Mouse (Mus musculus): Measurements from ENCODE around the gene Ccdc51. TPM values are rescaled to one million over a fixed set of nuclear protein-coding genes. Genes with fewer than 3 reads are reported as not detected.
A peak's percentile ranks its signal among the peaks of the same experiment; 100 is the strongest.

Gene Ccdc51
- polyA plus RNA-seq, 1 experiment from 2014 or later: 14.6 TPM

GRCm38 (mm10) chr9:109087987-109088386 is 5.7 kb downstream of the Ccdc51 start:
- Histone ChIP-seq H3K4me1 (replicated peaks) (peaks cover 18% of the 10 kb centered on the region), H3K9ac (no peak overlapping the region), H3K4me3 (no peak overlapping the region), H3K4me2 (no peak overlapping the region), H3K36me3 (peaks cover 37% of the 10 kb centered on the region), H3K27me3 (replicated peaks) (no peaks in the 10 kb centered on the region), H3K27ac (ENCODE audit: poor library complexity, severe bottlenecking) (no peak overlapping the region), H3K9me3 (replicated peaks) (no peaks in the 10 kb centered on the region)
- WGBS: 18% methylated on average over 5 of the region's 5 CpGs
- ATAC-seq (ENCODE audit: insufficient number of reproducible peaks, low FRiP score): no peak

DNA sequence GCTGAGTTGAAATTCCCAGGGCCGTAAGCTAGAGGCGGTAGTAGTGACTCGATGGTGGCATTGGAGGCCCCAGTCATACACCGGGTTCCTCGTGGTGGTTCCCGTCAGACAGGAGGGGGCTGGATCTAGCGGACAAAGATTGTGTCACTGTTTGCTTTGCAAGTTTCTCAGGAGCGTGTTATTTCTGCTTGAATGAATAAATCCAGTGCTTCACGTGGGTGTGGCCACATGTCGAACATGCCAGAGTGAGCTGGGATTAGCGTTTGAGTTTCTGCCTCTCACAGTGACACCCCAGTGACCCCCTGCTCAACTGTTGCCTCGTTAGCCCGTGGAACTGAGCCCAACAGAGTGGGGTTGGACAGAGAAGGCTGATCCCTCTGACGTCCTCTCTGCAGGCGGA is 8.2 kb downstream of the Ccdc51 start:
- H3K9ac ChIP-seq: no peak overlapping the region

DNA sequence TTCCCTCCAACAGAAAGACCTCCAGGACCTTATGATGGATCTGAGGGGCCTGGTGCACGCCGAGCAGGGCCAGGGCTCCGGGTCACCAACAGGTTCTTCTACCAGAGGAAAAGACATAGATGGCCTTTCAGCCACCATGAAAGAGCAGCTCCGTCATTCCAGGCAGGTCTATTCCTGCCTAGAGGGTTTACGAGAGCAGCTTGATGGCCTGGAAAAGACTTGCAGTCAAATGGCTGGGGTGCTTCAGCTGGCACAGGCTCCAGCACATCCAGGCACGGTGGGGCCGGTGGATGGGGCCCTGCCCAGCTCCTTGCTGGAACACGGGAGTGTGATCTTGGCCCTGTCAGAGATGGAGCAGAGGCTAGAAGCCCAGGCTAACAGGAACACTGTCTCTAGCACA is 9.5 kb downstream of the Ccdc51 start:
- 87% methylated on average over 8 of the region's 8 CpGs for WGBS

More for the DNA sequence above, 8.2 kb downstream of the Ccdc51 start:
- Histone ChIP-seq H3K36me3 (peaks cover 37% of the 10 kb centered on the region), H3K9me3 (replicated peaks) (no peaks in the 10 kb centered on the region), H3K27me3 (replicated peaks) (no peaks in the 10 kb centered on the region), H3K27ac (ENCODE audit: poor library complexity, severe bottlenecking) (no peak overlapping the region), H3K4me3 (no peak overlapping the region), H3K4me2 (no peak overlapping the region), H3K4me1 (replicated peaks) (peaks cover 30% of the 10 kb centered on the region)
- WGBS: 83% methylated on average over 15 of the region's 15 CpGs
- ATAC-seq (ENCODE audit: insufficient number of reproducible peaks, low FRiP score): no peak

DNA sequence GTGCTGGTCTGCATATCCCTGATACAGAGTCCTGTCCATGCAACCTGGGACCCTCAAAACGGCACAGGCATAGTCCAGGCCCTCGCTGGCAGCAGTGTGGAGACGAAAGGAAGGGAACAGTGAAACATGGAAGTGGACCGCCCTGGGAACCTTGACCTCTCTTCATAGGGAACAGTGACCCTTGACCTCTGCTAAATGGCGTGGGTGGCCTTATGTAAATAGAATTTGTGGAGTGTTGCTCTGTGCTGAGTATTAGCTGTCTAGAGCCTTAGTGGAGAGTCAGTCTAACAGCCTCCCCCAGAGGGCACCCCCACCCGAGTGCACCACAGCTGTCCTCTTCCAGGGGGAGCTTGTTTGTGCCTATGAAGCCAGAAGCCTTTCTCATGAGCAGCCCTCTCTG is 10.5 kb downstream of the Ccdc51 start:
- Histone ChIP-seq H3K36me3 (peaks cover 37% of the 10 kb centered on the region), H3K4me2 (no peak overlapping the region), H3K4me1 (replicated peaks) (peaks cover 40% of the 10 kb centered on the region), H3K27ac (ENCODE audit: poor library complexity, severe bottlenecking) (no peak overlapping the region), H3K9ac (no peak overlapping the region), H3K9me3 (replicated peaks) (no peaks in the 10 kb centered on the region), H3K27me3 (replicated peaks) (no peaks in the 10 kb centered on the region), H3K4me3 (no peak overlapping the region)
- no peak for ATAC-seq (ENCODE audit: insufficient number of reproducible peaks, low FRiP score)
- 59% methylated on average over 6 of the region's 6 CpGs for WGBS

More for the DNA sequence above, 9.5 kb downstream of the Ccdc51 start:
- ATAC-seq (ENCODE audit: insufficient number of reproducible peaks, low FRiP score): no peak
- peaks cover 39% of the 10 kb centered on the region for H3K4me1 ChIP-seq (replicated peaks)
- H3K27me3 ChIP-seq (replicated peaks): no peaks in the 10 kb centered on the region
- H3K4me2 ChIP-seq: no peak overlapping the region
- no peaks in the 10 kb centered on the region for H3K9me3 ChIP-seq (replicated peaks)
- H3K9ac ChIP-seq: no peak overlapping the region
- H3K4me3 ChIP-seq: no peak overlapping the region
- H3K27ac ChIP-seq (ENCODE audit: poor library complexity, severe bottlenecking): no peak overlapping the region
- peaks cover 37% of the 10 kb centered on the region for H3K36me3 ChIP-seq

DNA sequence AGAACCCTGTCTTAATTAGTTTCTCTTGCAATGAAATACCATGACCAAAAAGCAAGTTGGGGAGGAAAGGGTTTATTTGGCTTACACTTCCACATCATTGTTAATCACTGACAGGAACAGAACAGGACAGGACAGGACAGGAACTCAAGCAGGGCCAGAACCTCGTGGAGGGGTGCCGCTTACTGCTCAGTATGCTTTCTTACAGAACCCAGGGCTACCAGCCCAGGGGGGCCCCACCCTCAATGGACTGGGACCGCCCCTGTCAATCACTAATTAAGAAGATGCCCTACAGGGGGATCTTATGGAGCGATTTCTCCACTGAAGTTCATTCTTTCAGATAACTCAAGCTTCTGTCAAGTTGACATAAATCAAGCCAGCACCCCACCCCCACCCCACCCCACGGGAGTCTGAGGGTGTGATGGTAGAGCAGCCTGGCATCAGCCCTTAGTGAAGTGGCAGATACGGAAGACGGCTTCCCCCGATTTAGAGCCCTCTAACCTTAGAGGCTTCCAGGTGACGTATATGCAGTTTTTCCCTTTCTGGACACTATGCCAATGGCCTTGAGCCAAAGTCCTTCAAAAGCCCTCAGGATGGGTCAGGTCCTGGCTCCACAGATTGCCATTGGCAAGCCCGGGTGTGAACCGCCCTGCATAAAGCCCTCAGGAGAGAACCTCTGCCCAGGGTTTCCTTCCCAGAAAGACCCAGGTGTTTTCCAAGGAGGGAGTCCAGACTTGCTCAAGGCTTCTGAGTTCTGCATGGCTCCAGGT is 11.7 kb downstream of the Ccdc51 start:
- Histone ChIP-seq H3K36me3 (peaks cover 37% of the 10 kb centered on the region), H3K4me2 (peak overlapping the region; percentile 83), H3K9me3 (replicated peaks) (no peaks in the 10 kb centered on the region), H3K4me3 (peak overlapping the region; percentile 85), H3K9ac (peak overlapping the region; percentile 97), H3K27ac (ENCODE audit: poor library complexity, severe bottlenecking) (peak overlapping the region; percentile 42), H3K27me3 (replicated peaks) (no peaks in the 10 kb centered on the region), H3K4me1 (replicated peaks) (peaks cover 52% of the 10 kb centered on the region)
- no peak for ATAC-seq (ENCODE audit: insufficient number of reproducible peaks, low FRiP score)
- WGBS: 19% methylated on average over 11 of the region's 11 CpGs

DNA sequence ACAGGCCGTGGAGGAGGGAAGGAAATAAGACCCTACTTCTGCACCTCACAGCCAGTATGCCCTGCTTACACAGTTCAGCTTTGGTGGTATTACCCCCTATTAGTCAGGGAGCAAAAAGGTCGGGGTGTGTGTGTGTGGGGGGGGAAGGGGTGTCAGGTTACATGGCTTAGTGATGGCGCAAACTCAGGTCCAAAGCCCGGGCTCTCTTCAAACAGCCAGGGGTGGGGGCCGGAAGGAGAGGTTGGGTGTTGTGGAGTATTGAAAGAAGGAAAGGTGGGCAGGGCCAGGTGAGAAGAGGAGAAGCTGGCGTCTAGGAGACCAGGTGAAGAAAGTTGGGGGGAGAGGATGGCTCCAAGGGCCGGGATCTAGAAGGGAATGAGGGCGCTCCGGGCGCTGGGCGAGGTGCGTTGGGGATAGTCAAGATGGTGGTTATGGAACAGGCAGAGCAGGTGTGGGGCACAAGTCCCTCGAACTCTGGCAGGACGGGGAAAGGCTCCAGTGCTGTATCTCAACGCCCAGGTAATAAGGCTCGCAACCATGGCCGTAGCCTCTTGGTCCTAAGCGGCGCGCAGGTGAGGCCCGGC is 12.4 kb downstream of the Ccdc51 start:
- Histone ChIP-seq H3K36me3 (peaks cover 30% of the 10 kb centered on the region), H3K9ac (peak overlapping the region; percentile 97), H3K9me3 (replicated peaks) (no peaks in the 10 kb centered on the region), H3K4me1 (replicated peaks) (peaks cover 59% of the 10 kb centered on the region), H3K4me2 (peak overlapping the region; percentile 83), H3K27me3 (replicated peaks) (no peaks in the 10 kb centered on the region), H3K27ac (ENCODE audit: poor library complexity, severe bottlenecking) (peak overlapping the region; percentile 99), H3K4me3 (peak overlapping the region; percentile 85)
- no peak for ATAC-seq (ENCODE audit: insufficient number of reproducible peaks, low FRiP score)
- 2% methylated on average over 17 of the region's 21 CpGs for WGBS

DNA sequence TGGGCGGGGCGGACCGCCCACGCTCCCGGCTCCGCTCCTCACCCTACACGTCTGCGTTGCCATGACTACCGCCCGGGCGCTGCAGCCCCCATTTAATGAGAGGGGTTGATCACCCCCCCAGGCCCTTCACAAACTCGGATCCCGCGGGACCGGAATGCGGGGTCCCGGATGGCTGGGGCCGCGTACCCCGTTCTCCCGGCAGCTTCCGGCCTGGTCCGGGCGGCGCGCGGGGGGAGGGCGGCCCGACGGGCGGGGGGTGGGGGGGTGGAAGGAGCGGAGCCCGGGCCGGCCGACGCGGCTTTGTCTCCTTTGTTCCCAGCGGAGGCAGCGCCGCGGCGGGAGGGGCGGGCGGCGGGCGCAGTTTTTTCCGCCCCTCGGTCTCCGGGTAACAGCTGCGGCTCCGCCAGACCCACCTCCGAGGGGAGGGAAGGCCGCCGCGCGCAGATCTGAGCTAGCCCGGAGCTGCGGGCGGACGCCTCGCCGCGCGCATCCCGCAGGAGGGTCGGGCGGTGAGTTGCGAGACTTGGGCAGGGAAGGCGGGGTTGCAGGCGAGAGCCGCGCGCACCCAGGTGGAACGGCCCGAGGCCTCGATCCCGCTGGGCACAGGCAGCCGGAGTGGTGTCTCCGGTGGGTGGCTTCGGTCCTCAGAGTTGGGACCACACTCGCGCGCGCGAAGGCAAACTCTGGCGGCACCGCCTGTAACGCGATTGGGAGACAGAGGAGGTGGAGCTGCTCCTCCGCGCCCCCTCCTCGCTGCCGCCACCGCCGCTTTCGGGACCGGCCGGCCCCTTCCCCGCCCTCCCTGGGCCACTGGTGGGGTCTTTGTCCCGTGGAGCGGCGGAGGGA is 13.1 kb downstream of the Ccdc51 start, which contains the start of gene Plxnb1:
TSS of gene Plxnb1 (plus strand) at position 253 of the 846 bp plus-strand sequence.
- WGBS: under 1% methylated on average over 79 of the region's 102 CpGs
- Histone ChIP-seq H3K27ac (ENCODE audit: poor library complexity, severe bottlenecking) (peak within 1 kb of the TSS; percentile 99), H3K27me3 (replicated peaks) (no peaks in the 10 kb centered on the region), H3K4me1 (replicated peaks) (peaks cover 66% of the 10 kb centered on the region), H3K4me3 (peak within 1 kb of the TSS; percentile 85), H3K36me3 (peaks cover 27% of the 10 kb centered on the region), H3K4me2 (peak within 1 kb of the TSS; percentile 83), H3K9ac (peak within 1 kb of the TSS; percentile 97), H3K9me3 (replicated peaks) (no peaks in the 10 kb centered on the region)
- peak; percentile 51 for ATAC-seq (ENCODE audit: insufficient number of reproducible peaks, low FRiP score)

DNA sequence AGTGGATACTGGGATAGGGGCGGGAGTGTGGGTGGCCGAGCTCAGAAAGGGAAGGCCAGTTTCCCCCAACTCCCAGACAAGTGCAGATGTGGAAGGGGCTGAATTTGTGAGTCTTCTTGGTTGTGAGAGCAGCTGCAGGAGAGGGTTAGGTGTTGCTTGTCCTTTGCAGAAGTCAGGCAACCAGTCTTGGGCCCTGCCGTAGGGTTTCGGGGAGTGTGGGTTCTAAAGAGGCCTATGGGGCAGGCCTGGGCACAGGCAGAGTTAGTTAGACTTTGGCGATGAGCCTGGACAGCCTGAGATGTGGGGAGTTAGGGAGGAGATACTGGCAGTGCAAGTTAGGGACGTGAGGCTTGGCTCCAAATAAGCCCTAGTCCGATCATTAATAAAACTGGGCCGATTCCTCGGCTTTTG is 14.0 kb downstream of the Ccdc51 start:
- Histone ChIP-seq H3K27ac (ENCODE audit: poor library complexity, severe bottlenecking) (peak overlapping the region; percentile 99), H3K4me2 (peak overlapping the region; percentile 83), H3K4me1 (replicated peaks) (peaks cover 71% of the 10 kb centered on the region), H3K9ac (peak overlapping the region; percentile 97), H3K9me3 (replicated peaks) (no peaks in the 10 kb centered on the region), H3K27me3 (replicated peaks) (no peaks in the 10 kb centered on the region), H3K4me3 (peak overlapping the region; percentile 85), H3K36me3 (peaks cover 24% of the 10 kb centered on the region)
- WGBS: 42% methylated on average over 9 of the region's 9 CpGs
- ATAC-seq (ENCODE audit: insufficient number of reproducible peaks, low FRiP score): no peak

- ATAC-seq (ENCODE audit: insufficient number of reproducible peaks, low FRiP score): no peak
- peak overlapping the region; percentile 97 for H3K9ac ChIP-seq
- 34% methylated on average over 6 of the region's 6 CpGs for WGBS
- no peaks in the 10 kb centered on the region for H3K9me3 ChIP-seq (replicated peaks)
- peaks cover 23% of the 10 kb centered on the region for H3K36me3 ChIP-seq
- no peaks in the 10 kb centered on the region for H3K27me3 ChIP-seq (replicated peaks)
- peaks cover 71% of the 10 kb centered on the region for H3K4me1 ChIP-seq (replicated peaks)
- peak overlapping the region; percentile 83 for H3K4me2 ChIP-seq
- peak overlapping the region; percentile 99 for H3K27ac ChIP-seq (ENCODE audit: poor library complexity, severe bottlenecking)
- peak overlapping the region; percentile 85 for H3K4me3 ChIP-seq
These were observed 14.6 kb downstream of the Ccdc51 start for GRCm38 (mm10) chr9:109096856-109097255.

DNA sequence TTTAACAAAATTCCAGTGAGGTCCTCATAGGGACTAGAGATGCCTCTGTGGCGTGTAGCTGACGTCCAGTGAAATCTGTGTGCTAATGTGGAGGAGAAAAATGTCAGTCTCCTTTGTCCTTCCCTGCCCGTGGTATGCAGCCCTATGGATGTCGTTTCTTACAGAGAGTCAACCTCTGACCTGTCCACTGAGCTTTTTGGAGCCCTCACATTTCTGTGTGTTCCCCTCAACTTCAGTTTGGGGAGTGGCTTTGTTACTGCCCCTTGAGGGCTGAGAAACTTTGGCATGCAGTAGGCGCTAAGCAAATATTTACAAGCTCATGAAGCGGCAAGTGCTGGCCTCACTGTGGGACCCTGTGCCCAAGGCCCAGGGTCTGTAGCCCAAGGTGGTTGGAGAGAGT is 15.0 kb downstream of the Ccdc51 start:
- H3K9ac ChIP-seq: peak overlapping the region; percentile 97

GRCm38 (mm10) chr9:109097831-109098230 is 15.5 kb downstream of the Ccdc51 start:
- Histone ChIP-seq H3K27ac (ENCODE audit: poor library complexity, severe bottlenecking) (peak overlapping the region; percentile 99), H3K4me2 (peak overlapping the region; percentile 83), H3K9me3 (replicated peaks) (no peaks in the 10 kb centered on the region), H3K4me3 (no peak overlapping the region), H3K36me3 (peaks cover 25% of the 10 kb centered on the region), H3K9ac (peak overlapping the region; percentile 97), H3K4me1 (replicated peaks) (peaks cover 72% of the 10 kb centered on the region), H3K27me3 (replicated peaks) (no peaks in the 10 kb centered on the region)
- WGBS: 48% methylated on average over 5 of the region's 5 CpGs
- no peak for ATAC-seq (ENCODE audit: insufficient number of reproducible peaks, low FRiP score)

More for the DNA sequence above, 15.0 kb downstream of the Ccdc51 start:
- H3K4me1 ChIP-seq (replicated peaks): peaks cover 71% of the 10 kb centered on the region
- WGBS: 33% methylated on average over 6 of the region's 6 CpGs
- peaks cover 24% of the 10 kb centered on the region for H3K36me3 ChIP-seq
- no peaks in the 10 kb centered on the region for H3K27me3 ChIP-seq (replicated peaks)
- no peaks in the 10 kb centered on the region for H3K9me3 ChIP-seq (replicated peaks)
- peak overlapping the region; percentile 85 for H3K4me3 ChIP-seq
- peak overlapping the region; percentile 83 for H3K4me2 ChIP-seq
- ATAC-seq (ENCODE audit: insufficient number of reproducible peaks, low FRiP score): no peak
- peak overlapping the region; percentile 99 for H3K27ac ChIP-seq (ENCODE audit: poor library complexity, severe bottlenecking)

Measured in heart, embryonic 12.5 days (tissue).